Mouse (Mus musculus): Measurements from ENCODE around the gene Arid4a. TPM values are rescaled to one million over a fixed set of nuclear protein-coding genes. Genes with fewer than 3 reads are reported as not detected.
"Not testable (repeated sequence)": the region's sequence is repeated elsewhere in the genome, so short reads cannot be mapped to it uniquely, and the experiment has no call there.

The Arid4a gene
- polyA plus RNA-seq, 1 experiment from 2014 or later, result 31.6 TPM

DNA sequence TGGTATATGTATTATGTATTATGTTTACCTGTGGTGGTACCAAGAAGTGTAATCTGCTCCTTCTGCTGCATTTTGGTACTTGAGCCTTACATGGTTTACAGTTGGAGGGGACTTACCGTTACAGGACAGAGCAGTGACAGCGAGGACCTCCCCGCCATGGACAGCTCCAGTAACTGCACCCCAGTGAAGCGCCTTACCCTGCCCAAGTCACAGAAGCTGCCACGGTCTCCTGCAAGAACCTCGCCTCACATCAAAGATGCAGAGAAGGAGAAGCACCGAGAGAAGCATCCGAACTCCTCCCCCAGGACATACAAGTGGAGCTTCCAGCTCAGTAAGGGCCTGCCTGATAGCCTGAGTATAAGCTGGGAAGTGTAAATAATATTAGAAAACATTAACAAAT is 70.5 kb downstream of the Arid4a start:
- no peaks in the 10 kb centered on the region for H3K27me3 ChIP-seq (replicated peaks; ENCODE audit: control insufficient read depth, insufficient read depth, low read length)
- H3K27ac ChIP-seq (ENCODE audit: low read depth, low read length), result no peak overlapping the region
- no peaks in the 10 kb centered on the region for H3K4me1 ChIP-seq (replicated peaks; ENCODE audit: control insufficient read depth, insufficient read depth, low read length)
- peaks cover 3% of the 10 kb centered on the region; the same call in 1 of the 2 replicates for H3K36me3 ChIP-seq (ENCODE audit: control insufficient read depth, insufficient read depth, low read length)
- ATAC-seq (replicated peaks; ENCODE audit: low FRiP score), result no peak
- WGBS, result 88% methylated on average over 8 of the region's 8 CpGs
- no peak for DNase-seq (ENCODE audit: low spot score)
- H3K4me3 ChIP-seq (ENCODE audit: low read depth, low read length), result no peak overlapping the region
- no peak overlapping the region for H3K4me2 ChIP-seq
- H3K9me3 ChIP-seq (ENCODE audit: control insufficient read depth, low read length), result no peaks in the 10 kb centered on the region
- H3K9ac ChIP-seq (ENCODE audit: low read depth, low read length), result no peak overlapping the region

DNA sequence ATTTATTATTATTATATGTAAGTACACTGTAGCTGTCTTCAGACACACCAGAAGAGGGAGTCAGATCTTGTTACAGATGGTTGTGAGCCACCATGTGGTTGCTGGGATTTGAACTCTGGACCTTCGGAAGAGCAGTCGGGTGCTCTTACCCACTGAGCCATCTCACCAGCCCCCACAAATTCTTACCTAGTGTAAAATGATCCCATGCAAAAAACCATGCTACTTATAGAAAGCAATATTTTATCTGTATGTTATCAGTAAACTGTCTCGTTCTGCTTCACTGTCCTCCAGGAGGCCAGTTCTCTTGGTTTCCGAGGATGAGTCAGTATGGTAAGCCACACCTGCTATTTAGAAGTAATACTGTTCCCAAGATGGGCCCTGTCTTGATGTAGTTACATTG is 88.5 kb downstream of the Arid4a start:
- not testable (repeated sequence) for H3K9me3 ChIP-seq (ENCODE audit: control insufficient read depth, low read length); H3K9ac ChIP-seq (ENCODE audit: low read depth, low read length); H3K4me3 ChIP-seq (ENCODE audit: low read depth, low read length); H3K36me3 ChIP-seq (ENCODE audit: control insufficient read depth, insufficient read depth, low read length); H3K4me2 ChIP-seq; H3K4me1 ChIP-seq (replicated peaks; ENCODE audit: control insufficient read depth, insufficient read depth, low read length); ATAC-seq (replicated peaks; ENCODE audit: low FRiP score); H3K27ac ChIP-seq (ENCODE audit: low read depth, low read length); H3K27me3 ChIP-seq (replicated peaks; ENCODE audit: control insufficient read depth, insufficient read depth, low read length); DNase-seq (ENCODE audit: low spot score)
- WGBS, result 79% methylated on average over 4 of the region's 4 CpGs

DNA sequence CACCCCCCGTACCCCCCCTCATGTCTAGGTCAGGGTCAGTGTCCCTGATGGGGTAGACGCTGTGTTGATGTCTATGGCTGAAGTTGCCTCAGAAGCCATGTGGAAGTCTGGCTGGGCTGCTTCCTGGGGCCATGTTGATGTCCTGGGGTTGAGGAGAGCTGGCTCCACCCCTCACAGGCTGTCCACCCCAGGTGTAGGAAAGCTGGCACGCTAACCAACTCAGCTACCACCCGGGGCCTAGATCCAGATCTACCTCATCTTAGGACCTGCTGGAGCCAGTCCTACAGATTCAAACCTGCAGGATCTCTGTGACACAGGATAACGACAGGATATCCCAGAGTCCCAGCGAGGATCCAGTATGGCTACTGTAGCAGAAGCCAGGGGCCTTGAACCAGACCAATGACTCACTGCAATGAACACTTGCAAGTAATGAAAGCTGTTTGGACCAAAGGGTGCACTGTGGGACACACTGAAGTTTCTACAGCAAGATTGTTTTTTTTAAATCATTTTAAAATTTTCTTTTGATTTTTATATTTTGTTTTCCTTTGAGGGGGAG is 91.5 kb downstream of the Arid4a start:
- Histone ChIP-seq H3K4me1 (replicated peaks; ENCODE audit: control insufficient read depth, insufficient read depth, low read length) (no peaks in the 10 kb centered on the region; the same call in 1 of the 2 replicates), H3K4me2 (no peak overlapping the region), H3K27ac (ENCODE audit: low read depth, low read length) (no peak overlapping the region), H3K9me3 (ENCODE audit: control insufficient read depth, low read length) (no peaks in the 10 kb centered on the region), H3K36me3 (ENCODE audit: control insufficient read depth, insufficient read depth, low read length) (no peaks in the 10 kb centered on the region), H3K4me3 (ENCODE audit: low read depth, low read length) (no peak overlapping the region), H3K27me3 (replicated peaks; ENCODE audit: control insufficient read depth, insufficient read depth, low read length) (no peaks in the 10 kb centered on the region), H3K9ac (ENCODE audit: low read depth, low read length) (no peak overlapping the region)
- WGBS, result 87% methylated on average over 6 of the region's 6 CpGs
- DNase-seq (ENCODE audit: low spot score) (no peak), ATAC-seq (replicated peaks; ENCODE audit: low FRiP score) (no peak)

DNA sequence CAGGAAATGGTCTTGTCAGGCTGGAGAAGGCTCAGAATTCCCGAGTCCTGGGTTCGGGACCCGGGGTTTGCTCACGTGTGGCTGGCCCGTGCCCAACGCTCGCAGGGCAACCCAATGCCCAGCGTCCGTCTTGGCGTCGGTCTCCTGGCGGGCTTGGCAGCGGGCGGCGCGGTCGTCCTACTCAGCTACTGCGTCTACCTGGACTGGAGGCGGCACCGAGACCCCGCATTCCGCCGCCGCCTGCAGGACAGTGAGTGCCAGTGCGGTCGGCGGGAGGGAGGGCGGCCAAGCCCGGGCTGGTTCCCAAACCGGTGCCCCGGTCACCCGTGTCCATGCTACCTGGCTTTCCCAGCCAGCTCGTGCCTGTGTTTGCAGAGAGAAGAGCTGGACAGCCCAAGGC is 95.5 kb downstream of the Arid4a start, which contains the start of gene Tomm20l:
Tomm20l (plus strand) TSS at position 98 of the 400 bp plus-strand sequence.
- H3K27ac ChIP-seq (ENCODE audit: low read depth, low read length), result no peak within 1 kb of the TSS
- no peak for ATAC-seq (replicated peaks; ENCODE audit: low FRiP score)
- DNase-seq (ENCODE audit: low spot score), result peak; percentile 38
- H3K27me3 ChIP-seq (replicated peaks; ENCODE audit: control insufficient read depth, insufficient read depth, low read length), result no peaks in the 10 kb centered on the region
- peaks cover 5% of the 10 kb centered on the region for H3K4me1 ChIP-seq (replicated peaks; ENCODE audit: control insufficient read depth, insufficient read depth, low read length)
- H3K36me3 ChIP-seq (ENCODE audit: control insufficient read depth, insufficient read depth, low read length), result no peaks in the 10 kb centered on the region
- no peak within 1 kb of the TSS for H3K9ac ChIP-seq (ENCODE audit: low read depth, low read length)
- peak within 1 kb of the TSS; percentile 60 for H3K4me2 ChIP-seq
- 9% methylated on average over 33 of the region's 33 CpGs for WGBS
- H3K9me3 ChIP-seq (ENCODE audit: control insufficient read depth, low read length), result no peaks in the 10 kb centered on the region
- H3K4me3 ChIP-seq (ENCODE audit: low read depth, low read length), result peak within 1 kb of the TSS; percentile 30

DNA sequence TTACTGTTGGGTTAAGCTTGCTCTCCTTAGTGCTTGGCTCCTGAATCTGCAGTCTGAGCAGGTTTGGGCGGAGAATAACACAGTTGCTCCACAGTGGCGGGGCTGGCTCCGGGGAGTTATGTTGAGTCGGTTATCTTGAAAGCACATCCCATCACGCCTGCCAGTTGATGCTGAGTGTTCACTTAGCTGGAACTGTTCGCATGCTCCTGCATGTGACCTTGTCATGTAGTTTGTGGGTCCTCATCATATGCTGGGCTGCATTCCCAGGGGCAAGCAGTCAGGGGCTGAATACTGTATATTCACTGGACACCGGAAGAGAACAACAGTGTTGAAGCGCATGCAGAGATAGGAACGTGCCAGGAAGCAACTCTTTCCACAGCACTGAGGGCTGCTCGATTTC is 97.3 kb downstream of the Arid4a start:
- peaks cover 5% of the 10 kb centered on the region for H3K4me1 ChIP-seq (replicated peaks; ENCODE audit: control insufficient read depth, insufficient read depth, low read length)
- H3K27ac ChIP-seq (ENCODE audit: low read depth, low read length), result no peak overlapping the region
- 52% methylated on average over 10 of the region's 10 CpGs for WGBS
- no peak overlapping the region for H3K4me3 ChIP-seq (ENCODE audit: low read depth, low read length)
- H3K9me3 ChIP-seq (ENCODE audit: control insufficient read depth, low read length), result no peaks in the 10 kb centered on the region
- H3K36me3 ChIP-seq (ENCODE audit: control insufficient read depth, insufficient read depth, low read length), result no peaks in the 10 kb centered on the region
- no peak for DNase-seq (ENCODE audit: low spot score)
- no peak overlapping the region for H3K9ac ChIP-seq (ENCODE audit: low read depth, low read length)
- peak; percentile 72 for ATAC-seq (replicated peaks; ENCODE audit: low FRiP score)
- no peak overlapping the region; the same call in 1 of the 2 replicates for H3K4me2 ChIP-seq
- H3K27me3 ChIP-seq (replicated peaks; ENCODE audit: control insufficient read depth, insufficient read depth, low read length), result no peaks in the 10 kb centered on the region

DNA sequence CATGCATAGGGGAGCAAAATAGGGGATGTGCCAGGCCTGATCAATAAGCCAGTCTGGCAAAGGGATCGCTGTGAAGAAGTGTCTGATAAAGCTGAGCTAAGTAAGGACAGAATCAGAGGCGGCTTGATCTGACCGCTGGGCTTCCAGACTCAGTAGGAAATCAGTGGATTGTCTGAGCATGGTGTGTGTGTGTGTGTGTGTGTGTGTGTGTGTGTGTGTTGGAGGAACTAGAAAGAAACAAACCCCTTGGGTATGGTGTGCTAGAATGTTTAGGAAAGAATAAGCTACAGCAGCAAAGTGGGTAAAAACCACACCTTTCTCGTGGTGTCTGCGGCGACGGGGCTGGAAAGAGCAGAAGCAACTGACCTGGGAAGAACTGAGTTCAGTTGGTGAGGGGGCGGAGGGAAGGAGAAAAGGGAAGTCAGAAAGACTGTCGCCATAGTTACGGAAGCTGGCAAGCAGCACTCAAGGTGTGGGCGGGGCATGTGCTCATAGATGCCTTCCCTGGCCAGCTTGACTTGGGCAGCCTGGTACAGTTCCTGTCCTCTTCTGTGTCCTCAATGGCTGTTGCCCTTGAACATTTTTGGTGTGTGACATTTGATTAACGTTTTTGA is 98.0 kb downstream of the Arid4a start:
- peak overlapping the region; percentile 42 for H3K4me2 ChIP-seq

DNA sequence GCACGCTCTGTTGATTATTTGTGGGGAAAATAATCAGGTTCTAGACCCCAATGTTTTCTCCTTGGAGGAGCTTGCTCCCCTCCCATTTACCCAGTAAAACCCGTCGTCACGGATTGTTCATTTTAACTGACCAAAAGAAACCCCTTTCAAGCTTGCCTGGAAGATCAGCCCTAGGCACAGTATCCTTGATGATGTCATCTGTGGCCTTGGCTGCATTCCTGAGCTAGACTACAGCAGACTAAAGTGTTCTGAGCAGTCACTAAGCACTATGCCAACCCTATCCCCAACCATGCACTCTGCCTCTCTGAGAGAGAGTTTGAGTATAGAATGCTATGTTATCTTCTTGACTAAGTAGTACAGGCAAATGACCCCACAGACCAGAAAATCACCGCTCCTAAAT is 100.6 kb downstream of the Arid4a start:
- Histone ChIP-seq H3K4me2 (no peak overlapping the region), H3K4me3 (ENCODE audit: low read depth, low read length) (no peak overlapping the region), H3K27me3 (replicated peaks; ENCODE audit: control insufficient read depth, insufficient read depth, low read length) (no peaks in the 10 kb centered on the region), H3K4me1 (replicated peaks; ENCODE audit: control insufficient read depth, insufficient read depth, low read length) (peaks cover 5% of the 10 kb centered on the region), H3K27ac (ENCODE audit: low read depth, low read length) (no peak overlapping the region), H3K9me3 (ENCODE audit: control insufficient read depth, low read length) (no peaks in the 10 kb centered on the region), H3K36me3 (ENCODE audit: control insufficient read depth, insufficient read depth, low read length) (no peaks in the 10 kb centered on the region), H3K9ac (ENCODE audit: low read depth, low read length) (no peak overlapping the region)
- ATAC-seq (replicated peaks; ENCODE audit: low FRiP score), result no peak
- no peak for DNase-seq (ENCODE audit: low spot score)
- WGBS, result 72% methylated on average over 5 of the region's 5 CpGs

More for the DNA sequence above, 98.0 kb downstream of the Arid4a start:
- no peak overlapping the region for H3K4me3 ChIP-seq (ENCODE audit: low read depth, low read length)
- no peak overlapping the region for H3K9ac ChIP-seq (ENCODE audit: low read depth, low read length)
- no peak for DNase-seq (ENCODE audit: low spot score)
- no peaks in the 10 kb centered on the region for H3K9me3 ChIP-seq (ENCODE audit: control insufficient read depth, low read length)
- H3K36me3 ChIP-seq (ENCODE audit: control insufficient read depth, insufficient read depth, low read length), result no peaks in the 10 kb centered on the region
- ATAC-seq (replicated peaks; ENCODE audit: low FRiP score), result peak; percentile 59
- H3K27ac ChIP-seq (ENCODE audit: low read depth, low read length), result no peak overlapping the region
- H3K4me1 ChIP-seq (replicated peaks; ENCODE audit: control insufficient read depth, insufficient read depth, low read length), result peaks cover 5% of the 10 kb centered on the region
- no peaks in the 10 kb centered on the region for H3K27me3 ChIP-seq (replicated peaks; ENCODE audit: control insufficient read depth, insufficient read depth, low read length)
- WGBS, result 26% methylated on average over 12 of the region's 12 CpGs

DNA sequence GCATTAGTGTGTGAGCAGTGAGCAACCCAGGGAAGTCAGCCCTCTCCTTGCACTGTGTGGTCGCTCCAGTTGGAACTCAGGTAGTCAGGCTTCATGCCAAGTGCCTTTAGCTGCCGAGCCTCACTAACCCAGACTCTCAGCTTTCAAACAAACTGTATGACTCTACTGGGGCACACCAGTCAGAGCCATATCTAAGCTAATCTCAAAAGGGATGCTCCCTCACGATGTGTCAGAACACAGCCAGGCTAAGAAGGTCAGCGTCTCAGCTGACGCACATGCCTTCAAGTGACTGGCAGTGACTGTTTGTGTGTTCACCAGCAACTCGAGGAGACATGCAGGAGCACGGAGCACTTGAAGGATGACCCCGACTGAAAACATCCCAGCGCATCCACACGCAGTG is 106.9 kb downstream of the Arid4a start:
- Histone ChIP-seq H3K9me3 (ENCODE audit: control insufficient read depth, low read length) (no peaks in the 10 kb centered on the region), H3K27me3 (replicated peaks; ENCODE audit: control insufficient read depth, insufficient read depth, low read length) (no peaks in the 10 kb centered on the region), H3K4me3 (ENCODE audit: low read depth, low read length) (no peak overlapping the region), H3K4me1 (replicated peaks; ENCODE audit: control insufficient read depth, insufficient read depth, low read length) (no peaks in the 10 kb centered on the region), H3K36me3 (ENCODE audit: control insufficient read depth, insufficient read depth, low read length) (peaks cover 26% of the 10 kb centered on the region), H3K27ac (ENCODE audit: low read depth, low read length) (no peak overlapping the region), H3K9ac (ENCODE audit: low read depth, low read length) (no peak overlapping the region), H3K4me2 (no peak overlapping the region)
- DNase-seq (ENCODE audit: low spot score), result no peak
- WGBS, result 86% methylated on average over 10 of the region's 10 CpGs
- no peak for ATAC-seq (replicated peaks; ENCODE audit: low FRiP score)

DNA sequence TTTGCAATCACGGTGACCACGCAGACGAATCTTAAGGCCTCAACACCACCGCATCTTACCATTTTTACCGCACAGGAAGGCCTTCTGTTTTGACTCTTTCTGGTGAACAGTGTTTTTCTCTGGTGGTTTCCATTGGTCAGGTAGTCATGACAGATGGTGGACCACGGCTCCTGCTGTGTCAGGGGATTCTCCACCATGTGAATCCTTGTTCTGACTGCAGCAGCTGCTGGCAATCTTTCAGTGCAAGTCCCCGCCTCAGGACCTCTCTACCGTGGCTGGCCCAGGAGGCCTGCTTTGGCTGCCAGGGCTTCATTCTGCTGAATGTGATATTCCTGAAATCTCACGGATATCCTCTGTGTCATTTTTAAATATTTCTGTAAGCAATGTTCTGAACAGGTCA is 107.5 kb downstream of the Arid4a start:
- H3K36me3 ChIP-seq (ENCODE audit: control insufficient read depth, insufficient read depth, low read length), result peaks cover 28% of the 10 kb centered on the region
- H3K9ac ChIP-seq (ENCODE audit: low read depth, low read length), result no peak overlapping the region

More for the DNA sequence above, 107.5 kb downstream of the Arid4a start:
- Histone ChIP-seq H3K27ac (ENCODE audit: low read depth, low read length) (no peak overlapping the region), H3K4me2 (no peak overlapping the region), H3K4me3 (ENCODE audit: low read depth, low read length) (no peak overlapping the region), H3K27me3 (replicated peaks; ENCODE audit: control insufficient read depth, insufficient read depth, low read length) (no peaks in the 10 kb centered on the region), H3K4me1 (replicated peaks; ENCODE audit: control insufficient read depth, insufficient read depth, low read length) (no peaks in the 10 kb centered on the region), H3K9me3 (ENCODE audit: control insufficient read depth, low read length) (no peaks in the 10 kb centered on the region)
- ATAC-seq (replicated peaks; ENCODE audit: low FRiP score) (no peak), DNase-seq (ENCODE audit: low spot score) (no peak)
- 89% methylated on average over 9 of the region's 9 CpGs for WGBS
